Mouse (Mus musculus): ENCODE results near the gene Dlat. TPM values are rescaled to one million over a fixed set of nuclear protein-coding genes. Genes with fewer than 3 reads are reported as not detected.

The Dlat gene
- total and polyA plus RNA-seq, 3 experiments: 45.2 to 67.5 (median 53.4) TPM

GRCm38 (mm10) chr9:50603189-50603997, 56.2 kb downstream of the Dlat start, which contains the start of the genes Sdhd and Timm8b (continued):
- TF ChIP-seq USF2 (conservative IDR thresholded peaks at IDR 0.05; ENCODE audit: low read depth, low read length) (no peak), TBP (conservative IDR thresholded peaks at IDR 0.05; ENCODE audit: low read depth, low read length) (peak; percentile 91), RCOR1 (conservative IDR thresholded peaks at IDR 0.05; ENCODE audit: low read depth, low read length) (no peak; the same call in 1 of the 2 replicates), JUND (conservative IDR thresholded peaks at IDR 0.05; ENCODE audit: low read depth, low read length) (no peak), BHLHE40 (IDR thresholded peaks at IDR 0.05; ENCODE audit: low read depth, low read length) (peak; percentile 70), HCFC1 (IDR thresholded peaks at IDR 0.05; ENCODE audit: low read depth, low read length) (peak; percentile 90), JUN (IDR thresholded peaks at IDR 0.05; ENCODE audit: insufficient read depth, low read depth, low read length) (no peak), MAFK (IDR thresholded peaks at IDR 0.05; ENCODE audit: insufficient replicate concordance, low read length) (no peak), UBTF (IDR thresholded peaks at IDR 0.05; ENCODE audit: low read depth, low read length) (no peak), NELFE (IDR thresholded peaks at IDR 0.05; ENCODE audit: low read depth, low read length) (peak; percentile 94), MYC (IDR thresholded peaks at IDR 0.05; ENCODE audit: low read depth, low read length) (peak; percentile 68; the same call in 1 of the 2 replicates), ETS1 (conservative IDR thresholded peaks at IDR 0.05; ENCODE audit: low read depth, low read length) (0 out of 2 replicates have a peak, but pooled peaks have one; percentile 26), ELF1 (IDR thresholded peaks at IDR 0.05; ENCODE audit: low read depth, low read length) (peak; percentile 93), NRF1 (IDR thresholded peaks at IDR 0.05; ENCODE audit: low read depth, low read length) (peak; percentile 98), MAX (IDR thresholded peaks at IDR 0.05; ENCODE audit: low read length) (peak; percentile 73), USF1 (IDR thresholded peaks at IDR 0.05; ENCODE audit: low read depth, low read length) (no peak), ZMIZ1 (IDR thresholded peaks at IDR 0.05; ENCODE audit: low read depth, low read length) (peak; percentile 87), POLR2AphosphoS2 (IDR thresholded peaks at IDR 0.05; ENCODE audit: low read depth, low read length) (no peak; the same call in 1 of the 2 replicates)

GRCm38 (mm10) chr9:50602055-50602845, 57.3 kb downstream of the Dlat start:
- Histone ChIP-seq H3K4me2 (ENCODE audit: insufficient read depth, low read depth, poor library complexity, severe bottlenecking) (peak overlapping the region; percentile 52), H3K4me1 (ENCODE audit: control insufficient read depth in 1 of 2, insufficient read depth in 2 of 2) (peaks cover 5 to 34% of the 10 kb centered on the region in 2 experiments; a peak in 3 of 4 replicates), H3K4me3 (replicated peaks in 1 of 3; ENCODE audit: low read depth in 2 of 3, low read length in 2 of 3, poor library complexity in 1 of 3) (peak overlapping the region; percentile 80 to 98 (median 84)), H3K79me2 (replicated peaks; ENCODE audit: control insufficient read depth, extremely low read depth, insufficient read depth, poor library complexity, severe bottlenecking) (peaks cover 45% of the 10 kb centered on the region), H3K9ac (ENCODE audit: insufficient read depth, low read depth) (peak overlapping the region; percentile 73), H3K36me3 (replicated peaks in 1 of 2; ENCODE audit: control insufficient read depth in 1 of 2, insufficient read depth in 1 of 2, low read length in 1 of 2) (peaks cover 30 to 52% of the 10 kb centered on the region in 2 experiments), H3K9me3 (replicated peaks; ENCODE audit: low read length) (no peaks in the 10 kb centered on the region), H3K27me3 (replicated peaks) (no peaks in the 10 kb centered on the region), H3K27ac (ENCODE audit: insufficient read depth, low read depth) (no peak overlapping the region)
- TF ChIP-seq EP300 (IDR thresholded peaks at IDR 0.05; ENCODE audit: low read length): no peak
- TF ChIP-seq CTCF (conservative IDR thresholded peaks at IDR 0.05 in 1 of 2, IDR thresholded peaks at IDR 0.05 in 1 of 2; ENCODE audit: low read depth in 2 of 2, low read length in 2 of 2): no peak
- no peak for TF ChIP-seq GABPA (IDR thresholded peaks at IDR 0.05; ENCODE audit: insufficient replicate concordance, low read depth, low read length)
- TF ChIP-seq SIN3A (IDR thresholded peaks at IDR 0.05; ENCODE audit: low read length): no peak
- no peak for TF ChIP-seq CHD2 (IDR thresholded peaks at IDR 0.05; ENCODE audit: low read length)
- TF ChIP-seq ZNF384 (IDR thresholded peaks at IDR 0.05; ENCODE audit: low read depth, low read length): no peak
- no peak for TF ChIP-seq JUND (conservative IDR thresholded peaks at IDR 0.05; ENCODE audit: low read depth, low read length)
- no peak for TF ChIP-seq BHLHE40 (IDR thresholded peaks at IDR 0.05; ENCODE audit: low read depth, low read length)
- no peak for TF ChIP-seq USF2 (conservative IDR thresholded peaks at IDR 0.05; ENCODE audit: low read depth, low read length)
- TF ChIP-seq IRF4 (IDR thresholded peaks at IDR 0.05; ENCODE audit: low read depth, low read length): no peak
- no peak for TF ChIP-seq ZC3H11A (IDR thresholded peaks at IDR 0.05; ENCODE audit: low read depth, low read length)
- no peak for TF ChIP-seq RAD21 (IDR thresholded peaks at IDR 0.05; ENCODE audit: low read depth, low read length)
- TF ChIP-seq POLR2A (IDR thresholded peaks at IDR 0.05; ENCODE audit: low read depth, low read length): no peak
- no peak for TF ChIP-seq PAX5 (IDR thresholded peaks at IDR 0.05; ENCODE audit: low read length)
- no peak for TF ChIP-seq ETS1 (conservative IDR thresholded peaks at IDR 0.05; ENCODE audit: low read depth, low read length)
- TF ChIP-seq MEF2A (IDR thresholded peaks at IDR 0.05; ENCODE audit: borderline replicate concordance, low read depth, low read length): no peak
- TF ChIP-seq JUN (IDR thresholded peaks at IDR 0.05; ENCODE audit: insufficient read depth, low read depth, low read length): no peak
- no peak for TF ChIP-seq ZMIZ1 (IDR thresholded peaks at IDR 0.05; ENCODE audit: low read depth, low read length)
- TF ChIP-seq E2F4 (IDR thresholded peaks at IDR 0.05; ENCODE audit: insufficient replicate concordance, low read depth, low read length): no peak
- no peak for TF ChIP-seq UBTF (IDR thresholded peaks at IDR 0.05; ENCODE audit: low read depth, low read length)
- in situ Hi-C loops (cut with MboI; ENCODE audit: low pct_ligation_motif_present, low pct_unique_long_range_greater_than_20kb, low sequenced_read_pairs) (loop anchor here (10.0 kb wide), 1 partner anchor 147 kb away; no protein-coding TSS in a partner anchor), dilution Hi-C loops (cut with MboI; ENCODE audit: extremely low pct_ligation_motif_present, extremely low pct_unique_long_range_greater_than_20kb, low sequenced_read_pairs) (no loop called here)
- no peak for DNase-seq (ENCODE audit: extremely low read depth)

Data from CH12.LX (cell line).